Mouse (Mus musculus): ENCODE measurements around the gene Trpc7.

DNA sequence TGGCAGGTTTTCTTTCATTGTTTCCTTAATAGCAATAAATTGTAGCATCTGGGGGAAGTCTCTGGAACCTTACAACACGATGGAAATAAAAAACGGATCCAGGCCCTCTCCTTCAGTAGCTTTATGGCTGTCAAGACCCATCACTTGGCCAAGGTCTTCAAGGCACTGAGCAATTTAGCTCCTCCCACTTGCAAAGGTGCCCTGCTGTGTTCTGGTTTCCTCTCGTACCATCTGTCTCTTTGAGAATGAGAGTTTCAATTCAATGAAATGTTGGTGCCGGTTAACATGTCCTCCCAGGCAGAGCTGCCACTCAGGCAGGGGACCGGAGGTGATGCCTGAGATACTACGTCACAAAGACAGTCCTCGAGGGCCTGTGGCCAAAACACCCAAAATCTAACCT is 100.3 kb downstream of the Trpc7 start:
- no peak for TF ChIP-seq CTCF (IDR thresholded peaks at IDR 0.05; ENCODE audit: low read depth)
- TF ChIP-seq EP300 (IDR thresholded peaks at IDR 0.05; ENCODE audit: low read depth), result no peak
